Mouse (Mus musculus): ENCODE measurements around the gene Map1lc3a.
A peak's percentile ranks its signal among the peaks of the same experiment; 100 is the strongest.

Map1lc3a gene

GRCm38 (mm10) chr2:155285744-155286143, 9.6 kb downstream of the Map1lc3a start:
- DNase-seq (ENCODE audit: low read depth, low spot score): no peak

GRCm38 (mm10) chr2:155287456-155288250, 11.6 kb downstream of the Map1lc3a start:
- no peak for DNase-seq (ENCODE audit: low read depth, low spot score)

DNA sequence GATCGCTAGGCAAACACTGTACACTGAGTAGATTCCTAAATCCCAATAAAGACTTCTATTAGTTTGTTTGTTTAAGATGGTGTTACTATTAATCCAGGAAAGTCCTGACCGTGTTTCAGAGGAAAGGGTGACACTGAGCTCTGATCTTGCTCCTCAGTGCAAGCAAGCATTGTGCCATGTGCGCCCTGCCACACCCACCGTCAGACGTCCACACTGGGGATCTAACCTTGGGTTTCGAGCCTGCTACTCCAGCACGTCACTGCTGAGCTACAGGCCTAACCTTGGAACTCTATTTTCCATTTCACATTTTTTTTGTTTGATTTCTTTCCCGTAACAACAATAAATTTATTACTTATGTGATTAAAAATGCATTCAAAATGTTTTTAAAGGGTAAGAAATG, 14.0 kb downstream of the Map1lc3a start:
- no peak for DNase-seq (ENCODE audit: low read depth, low spot score)

- peak; percentile 79 for DNase-seq (ENCODE audit: low read depth, low spot score)
Measured at GRCm38 (mm10) chr2:155293382-155293781, 17.3 kb downstream of the Map1lc3a start.

DNA sequence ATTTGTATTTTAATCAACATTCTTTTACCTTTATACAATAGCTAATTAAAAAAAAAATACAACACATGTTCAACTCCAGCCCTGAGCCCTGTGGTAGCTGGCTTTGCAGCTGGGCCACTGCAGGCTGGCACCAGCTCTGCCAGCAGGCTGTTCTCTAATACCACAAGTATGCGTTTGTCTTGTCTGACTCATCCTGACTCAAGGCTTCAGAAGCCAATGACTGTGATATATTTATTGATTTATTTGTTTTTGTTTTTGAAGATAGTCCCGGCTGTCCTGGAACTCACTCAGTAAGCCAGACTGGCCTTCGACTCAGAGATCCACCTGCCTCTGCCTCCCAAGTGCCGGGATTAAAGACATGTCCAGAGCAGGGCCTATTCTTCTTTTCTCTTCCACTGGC, 17.8 kb downstream of the Map1lc3a start:
- DNase-seq (ENCODE audit: low read depth, low spot score): peak; percentile 56

GRCm38 (mm10) chr2:155295453-155295852, 19.4 kb downstream of the Map1lc3a start:
- DNase-seq (ENCODE audit: low read depth, low spot score): no peak

DNA sequence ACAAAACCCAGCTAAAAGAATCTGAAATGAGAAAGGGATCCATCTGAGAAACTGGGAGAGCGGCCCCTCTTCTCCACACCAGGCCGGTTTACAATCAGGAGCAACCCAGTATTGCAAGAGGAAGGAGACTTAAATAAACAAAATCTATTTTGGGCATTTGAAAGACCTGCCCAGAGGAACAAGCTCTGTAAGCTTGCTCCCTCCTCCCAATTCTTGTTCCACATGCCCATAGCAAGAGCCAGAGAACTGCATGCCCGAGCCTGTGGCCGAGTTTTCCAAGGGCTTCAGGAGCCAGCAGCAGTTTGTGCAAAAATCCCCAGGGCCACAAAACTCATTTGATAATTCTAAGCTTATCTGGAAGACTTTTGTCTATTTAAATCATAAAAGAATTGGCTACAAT, 23.5 kb downstream of the Map1lc3a start:
- DNase-seq (ENCODE audit: low read depth, low spot score): peak; percentile 46

DNA sequence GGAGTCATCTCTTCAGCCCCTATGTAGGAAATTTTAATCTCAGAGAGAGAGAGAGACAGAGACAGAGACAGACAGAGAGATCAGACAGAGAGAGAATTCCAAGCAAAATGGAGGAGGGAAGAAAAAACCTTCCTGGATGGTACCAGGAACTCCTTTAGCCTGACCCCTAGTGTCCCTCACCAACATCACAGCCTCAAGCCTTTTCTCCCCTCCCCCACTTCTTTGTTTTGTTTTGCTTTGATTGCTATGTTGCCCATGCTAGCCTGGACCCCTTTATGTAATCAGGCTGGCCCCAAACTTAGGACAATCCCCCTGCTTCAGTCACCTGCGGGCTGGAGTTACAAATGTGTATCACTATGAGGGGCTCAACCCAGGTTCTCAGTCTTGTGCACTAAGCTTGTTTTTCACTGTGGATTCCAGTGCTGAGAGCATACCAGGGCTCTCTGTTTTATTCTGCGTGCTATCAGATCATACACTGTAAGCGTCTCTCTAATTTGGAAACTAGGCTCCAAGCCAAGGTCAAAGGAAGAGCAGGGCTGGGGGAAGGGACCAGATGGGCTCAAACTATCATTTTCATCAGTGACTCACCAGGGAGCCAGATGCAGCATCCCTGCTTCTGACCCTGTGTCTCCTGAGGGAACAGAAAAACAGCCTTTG, 33.0 kb downstream of the Map1lc3a start:
- peak; percentile 61 for DNase-seq (ENCODE audit: low read depth, low spot score)

DNA sequence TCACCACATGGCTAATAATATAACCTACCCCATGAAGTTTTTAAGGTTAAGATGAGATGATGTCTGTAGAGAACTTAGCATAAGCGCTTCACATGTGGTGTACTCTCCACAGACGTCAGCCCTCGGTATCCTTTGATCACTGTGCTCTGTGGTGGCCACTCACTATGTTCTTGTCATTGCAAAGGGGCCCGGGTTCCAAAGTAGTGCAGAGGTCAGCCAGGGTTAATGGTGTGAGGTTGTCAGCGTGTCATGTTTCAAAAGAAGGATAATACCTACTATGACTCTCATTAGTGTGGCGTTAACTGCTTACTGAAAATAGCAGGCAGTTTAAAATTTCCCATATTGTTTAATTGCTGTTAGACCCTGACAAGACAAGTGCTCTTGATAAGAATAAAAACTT, 37.6 kb downstream of the Map1lc3a start:
- DNase-seq (ENCODE audit: low read depth, low spot score): no peak

GRCm38 (mm10) chr2:155318618-155319017, 42.5 kb downstream of the Map1lc3a start:
- DNase-seq (ENCODE audit: low read depth, low spot score): no peak

- DNase-seq (ENCODE audit: low read depth, low spot score): no peak
Measured at GRCm38 (mm10) chr2:155320596-155320995, 44.5 kb downstream of the Map1lc3a start.

- DNase-seq (ENCODE audit: low read depth, low spot score): no peak
Measured at GRCm38 (mm10) chr2:155326001-155326400, 49.9 kb downstream of the Map1lc3a start.
